Mouse (Mus musculus): ENCODE data around the gene Serpina3i.
"Not testable (repeated sequence)": the region's sequence is repeated elsewhere in the genome, so short reads cannot be mapped to it uniquely, and the experiment has no call there.

The Serpina3i gene

DNA sequence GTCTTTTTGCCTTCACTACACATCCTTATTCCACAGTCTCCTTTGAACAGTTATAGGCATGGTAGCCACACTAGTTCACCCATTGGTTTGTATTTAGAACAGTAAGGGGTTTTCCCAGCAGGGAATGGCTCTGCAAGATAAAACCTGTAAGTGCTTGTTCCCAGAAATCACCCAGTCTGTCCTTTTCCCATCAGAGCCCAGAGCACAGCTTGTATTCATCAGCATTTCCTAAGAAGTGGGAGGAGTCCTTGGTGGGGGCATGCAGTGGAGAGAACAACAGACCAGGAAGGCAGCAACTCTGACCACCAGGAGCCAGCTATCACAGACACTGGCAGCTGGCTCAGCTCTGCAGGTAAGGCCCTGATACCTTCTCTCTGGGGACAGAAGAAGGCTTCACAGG lies at the start of gene Serpina3i:
Gene Serpina3i, plus strand, starts transcription at position 260 of the 400 bp plus-strand sequence.
- no peak for DNase-seq (ENCODE audit: low spot score)

- no peak for DNase-seq (ENCODE audit: low spot score)
Measured at GRCm38 (mm10) chr12:104213689-104214444, 49.1 kb upstream of the Serpina3i start.

GRCm38 (mm10) chr12:104214445-104214753 lies 48.5 kb upstream of the Serpina3i start, which contains the start of gene Serpina3f:
TSS of gene Serpina3f (plus strand) at chr12:104214544.
- DNase-seq (ENCODE audit: low spot score), result no peak

GRCm38 (mm10) chr12:104215249-104215648 lies 47.7 kb upstream of the Serpina3i start:
- DNase-seq (ENCODE audit: low spot score), result no peak

GRCm38 (mm10) chr12:104221616-104222015 lies 41.3 kb upstream of the Serpina3i start:
- DNase-seq (ENCODE audit: low spot score), result no peak

DNA sequence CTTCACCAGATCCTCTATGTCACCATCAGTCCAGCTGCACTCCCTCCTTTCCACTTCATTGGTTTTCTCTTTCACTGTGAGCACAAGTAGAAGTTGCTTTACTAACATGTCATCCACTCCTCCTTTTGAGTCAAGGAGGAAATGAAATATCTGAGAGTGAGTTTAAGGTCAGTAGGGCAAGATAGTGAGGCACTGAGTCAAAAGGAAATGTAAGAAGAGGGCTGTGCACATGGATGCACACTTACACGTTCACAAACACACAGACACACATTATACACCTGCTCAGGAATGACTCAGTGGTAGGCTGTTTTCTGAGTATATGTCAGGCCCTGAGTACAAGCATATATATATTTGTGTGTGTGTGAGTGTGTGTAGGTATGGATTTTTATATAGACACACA lies 39.2 kb upstream of the Serpina3i start:
- no peak for DNase-seq (ENCODE audit: low spot score)

GRCm38 (mm10) chr12:104224598-104225300 lies 38.2 kb upstream of the Serpina3i start:
- no peak for DNase-seq (ENCODE audit: low spot score)

- DNase-seq (ENCODE audit: low spot score), result no peak
Measured at GRCm38 (mm10) chr12:104230762-104231161, 32.2 kb upstream of the Serpina3i start.

DNA sequence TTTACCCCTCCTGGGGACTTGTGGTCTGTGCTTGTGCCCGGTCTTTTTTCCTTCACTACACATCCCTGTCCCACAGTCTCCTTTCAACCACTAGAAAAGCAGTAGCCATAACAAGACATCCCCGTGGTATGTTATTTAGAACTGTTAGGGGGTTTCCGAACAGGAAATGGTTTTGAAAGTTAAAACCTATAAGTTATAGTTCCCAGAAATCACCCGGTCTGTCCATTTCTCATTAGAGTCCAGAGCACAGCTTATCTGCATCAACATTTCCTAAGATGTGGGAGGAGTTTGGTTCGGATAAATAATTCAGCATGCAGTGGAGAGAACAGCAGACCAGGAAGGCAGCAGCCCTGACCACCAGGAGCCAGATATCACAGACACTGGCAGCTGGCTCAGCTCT lies 27.0 kb upstream of the Serpina3i start, which contains the start of gene Serpina3g:
Gene Serpina3g, plus strand, starts transcription at position 331 of the 400 bp plus-strand sequence.
- DNase-seq (ENCODE audit: low spot score), result no peak

GRCm38 (mm10) chr12:104238048-104238447 lies 24.9 kb upstream of the Serpina3i start:
- not testable (repeated sequence) for DNase-seq (ENCODE audit: low spot score)

- DNase-seq (ENCODE audit: low spot score), result no peak
Measured at GRCm38 (mm10) chr12:104243307-104243706, 19.6 kb upstream of the Serpina3i start.

DNA sequence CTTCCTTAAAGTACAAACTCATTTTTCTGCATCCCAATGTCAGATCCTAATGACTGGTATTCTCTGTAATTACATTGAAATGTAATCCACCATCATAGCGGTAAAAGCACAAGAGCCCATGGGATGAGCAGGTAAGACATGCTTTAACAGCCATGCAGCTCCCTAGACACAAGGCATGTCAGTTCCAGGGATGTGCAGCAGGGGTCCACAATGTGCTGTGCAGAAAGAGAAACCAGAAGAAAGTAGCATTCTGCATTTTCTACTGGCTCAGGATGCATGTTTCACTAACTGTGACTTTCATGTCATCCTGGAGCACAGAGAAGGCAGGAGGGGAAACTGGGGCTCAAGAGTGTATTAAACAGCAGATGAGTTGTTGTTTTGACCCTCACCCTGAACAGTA lies 17.8 kb upstream of the Serpina3i start:
- DNase-seq (ENCODE audit: low spot score), result peak; percentile 12

- no peak for DNase-seq (ENCODE audit: low spot score)
Measured at GRCm38 (mm10) chr12:104245595-104245994, 17.3 kb upstream of the Serpina3i start.

- DNase-seq (ENCODE audit: low spot score), result no peak
Measured at GRCm38 (mm10) chr12:104247553-104248002, 15.3 kb upstream of the Serpina3i start.

GRCm38 (mm10) chr12:104248231-104248630 lies 14.7 kb upstream of the Serpina3i start:
- DNase-seq (ENCODE audit: low spot score), result no peak

DNA sequence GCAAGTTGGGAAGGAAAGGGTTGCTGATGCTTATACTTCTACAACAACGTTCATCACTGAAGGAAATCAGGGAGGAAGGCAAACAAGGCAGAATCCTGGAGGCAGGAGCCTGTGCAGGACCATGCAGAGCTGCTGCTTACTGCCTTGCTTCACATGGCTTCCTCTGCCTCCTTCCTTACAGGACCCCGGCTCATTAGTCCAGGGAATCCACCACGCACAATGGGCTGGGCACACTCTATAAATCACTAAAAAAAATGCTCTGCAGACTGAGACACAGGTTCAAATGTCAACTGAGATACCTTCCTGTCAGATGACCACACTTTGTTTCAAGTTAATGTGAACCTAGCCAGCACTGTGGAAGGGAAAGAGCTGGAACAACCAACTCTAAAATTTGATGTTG lies 1.9 kb upstream of the Serpina3i start:
- DNase-seq (ENCODE audit: low spot score), result no peak

DNA sequence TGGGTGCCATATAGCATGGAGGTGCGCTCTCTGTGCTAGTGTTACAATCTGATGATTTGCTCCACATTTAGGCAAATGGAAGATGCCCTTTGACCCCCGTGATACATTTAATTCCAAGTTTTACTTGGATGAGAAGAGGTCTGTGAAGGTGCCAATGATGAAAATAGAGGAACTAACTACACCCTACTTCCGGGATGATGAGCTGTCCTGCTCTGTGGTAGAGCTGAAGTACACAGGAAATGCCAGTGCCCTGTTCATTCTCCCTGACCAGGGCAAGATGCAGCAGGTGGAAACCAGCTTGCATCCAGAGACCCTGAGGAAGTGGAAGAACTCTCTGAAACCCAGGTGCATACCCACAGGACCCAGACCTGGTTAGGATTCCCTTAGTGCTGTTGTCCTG lies 3.5 kb downstream of the Serpina3i start:
- no peak for DNase-seq (ENCODE audit: low spot score)

GRCm38 (mm10) chr12:104278216-104279055 lies 15.5 kb downstream of the Serpina3i start:
- no peak for DNase-seq (ENCODE audit: low spot score)

DNA sequence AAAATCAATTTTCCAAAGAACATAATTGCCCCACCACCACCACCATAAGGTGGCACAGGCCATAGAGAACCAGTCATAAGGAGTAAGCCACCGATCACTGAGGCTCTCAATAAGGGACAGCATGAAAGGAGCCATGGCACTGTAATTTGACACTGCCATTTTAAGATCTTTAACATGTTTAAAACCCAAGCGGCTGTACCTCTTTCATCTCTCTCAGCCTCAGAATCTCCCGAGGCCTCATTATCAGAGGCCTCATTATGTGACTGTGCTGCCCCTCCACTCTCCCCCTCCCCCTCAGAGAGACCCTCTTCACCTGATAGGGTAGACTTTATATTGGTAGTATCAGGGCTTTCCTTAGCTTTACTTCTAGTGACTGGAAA lies 16.1 kb downstream of the Serpina3i start:
- no peak for DNase-seq (ENCODE audit: low spot score)

DNA sequence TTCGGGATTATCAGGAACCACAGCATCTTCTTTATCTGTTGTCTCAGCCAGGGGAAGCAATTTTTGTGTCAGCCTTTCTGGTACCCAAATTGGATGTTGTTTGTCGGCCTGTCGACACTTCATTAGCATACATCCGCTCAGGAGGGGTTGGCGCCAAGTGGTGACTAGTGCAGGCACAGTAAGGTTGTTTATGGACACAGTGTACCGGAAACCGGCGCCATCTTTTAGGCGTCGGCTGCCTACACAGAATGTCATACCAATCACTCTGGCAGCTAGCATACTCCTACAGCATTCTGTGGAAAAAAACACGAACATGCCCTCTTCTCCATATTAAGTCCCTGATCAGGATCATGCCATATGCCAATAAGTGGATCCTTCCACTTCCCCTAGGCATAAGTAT lies 20.5 kb downstream of the Serpina3i start:
- no peak for DNase-seq (ENCODE audit: low spot score)

- DNase-seq (ENCODE audit: low spot score), result no peak
Measured at GRCm38 (mm10) chr12:104288336-104288735, 25.4 kb downstream of the Serpina3i start.

- DNase-seq (ENCODE audit: low spot score), result no peak
Measured at GRCm38 (mm10) chr12:104289872-104290271, 26.9 kb downstream of the Serpina3i start.

Data from urinary bladder, postnatal 14 days (tissue).